Mouse (Mus musculus): ENCODE data around the gene Ankfy1. TPM values are rescaled to one million over a fixed set of nuclear protein-coding genes. Genes with fewer than 3 reads are reported as not detected.

Gene Ankfy1
- 12.7 and 21.6 TPM in 2 replicates for polyA plus RNA-seq (2012; ENCODE audit: low replicate concordance)

GRCm38 (mm10) chr11:72689551-72690510 lies at the start of gene Ankfy1:
Ankfy1 (plus strand) TSS chr11:72690006.

GRCm38 (mm10) chr11:72795455-72796295 lies 105.9 kb downstream of the Ankfy1 start, which contains the start of the genes Cyb5d2 and Zzef1:
Cyb5d2 (minus strand) TSS chr11:72796142.
Zzef1 (plus strand) TSS chr11:72796226.

Other genes with a start within 250 kb of the Ankfy1 start
- gene Mybbp1a, start 248.7 kb upstream of the Ankfy1 start, polyA plus RNA-seq (2012; ENCODE audit: low replicate concordance) = 53.3 and 73.9 TPM in 2 replicates
- 6.0 and 13.3 TPM in 2 replicates for gene Spns2, start 200.1 kb upstream of the Ankfy1 start, polyA plus RNA-seq (2012; ENCODE audit: low replicate concordance)
- gene Spns3, start 139.5 kb upstream of the Ankfy1 start, polyA plus RNA-seq (2012; ENCODE audit: low replicate concordance) = 22.8 and 35.3 TPM in 2 replicates
- 19.1 and 36.2 TPM in 2 replicates for gene Ube2g1, start 82.7 kb upstream of the Ankfy1 start, polyA plus RNA-seq (2012; ENCODE audit: low replicate concordance)
- gene Cyb5d2, start 106.1 kb downstream of the Ankfy1 start, polyA plus RNA-seq (2012; ENCODE audit: low replicate concordance) = 1.3 and 1.4 TPM in 2 replicates
- 15.3 and 23.2 TPM in 2 replicates for gene Zzef1, start 106.2 kb downstream of the Ankfy1 start, polyA plus RNA-seq (2012; ENCODE audit: low replicate concordance)